Mouse (Mus musculus): Measurements from ENCODE around the gene Slc8b1.
"Not testable (repeated sequence)": the region's sequence is repeated elsewhere in the genome, so short reads cannot be mapped to it uniquely, and the experiment has no call there.

The Slc8b1 gene

GRCm38 (mm10) chr5:120495703-120496226, 15.2 kb upstream of the Slc8b1 start:
- DNase-seq (ENCODE audit: low spot score): no peak

- DNase-seq (ENCODE audit: low spot score): no peak
Measured at GRCm38 (mm10) chr5:120497071-120497470, 13.9 kb upstream of the Slc8b1 start.

GRCm38 (mm10) chr5:120499202-120499601, 11.8 kb upstream of the Slc8b1 start:
- no peak for DNase-seq (ENCODE audit: low spot score)

GRCm38 (mm10) chr5:120500609-120501008, 10.4 kb upstream of the Slc8b1 start:
- DNase-seq (ENCODE audit: low spot score): not testable (repeated sequence)

GRCm38 (mm10) chr5:120502147-120502621, 8.8 kb upstream of the Slc8b1 start:
- no peak for DNase-seq (ENCODE audit: low spot score)

GRCm38 (mm10) chr5:120502675-120503143, 8.3 kb upstream of the Slc8b1 start:
- DNase-seq (ENCODE audit: low spot score): peak; percentile 12

GRCm38 (mm10) chr5:120503144-120503795, 7.7 kb upstream of the Slc8b1 start, which contains the start of gene Plbd2:
TSS of gene Plbd2 (minus strand) at chr5:120503625.
- peak; percentile 69 for DNase-seq (ENCODE audit: low spot score)

- peak; percentile 59 for DNase-seq (ENCODE audit: low spot score)
Measured at GRCm38 (mm10) chr5:120505368-120505767, 5.6 kb upstream of the Slc8b1 start.

- no peak for DNase-seq (ENCODE audit: low spot score)
Measured at GRCm38 (mm10) chr5:120505781-120506180, 5.2 kb upstream of the Slc8b1 start.

GRCm38 (mm10) chr5:120506490-120506889, 4.5 kb upstream of the Slc8b1 start:
- DNase-seq (ENCODE audit: low spot score): no peak

- no peak for DNase-seq (ENCODE audit: low spot score)
Measured at GRCm38 (mm10) chr5:120507311-120507710, 3.7 kb upstream of the Slc8b1 start.

- DNase-seq (ENCODE audit: low spot score): no peak
Measured at GRCm38 (mm10) chr5:120511643-120512220, 764 bp downstream of the Slc8b1 start.

- no peak for DNase-seq (ENCODE audit: low spot score)
Measured at GRCm38 (mm10) chr5:120512911-120513555, 2.1 kb downstream of the Slc8b1 start.

- DNase-seq (ENCODE audit: low spot score): no peak
Measured at GRCm38 (mm10) chr5:120514031-120514677, 3.2 kb downstream of the Slc8b1 start.

GRCm38 (mm10) chr5:120514754-120515153, 3.8 kb downstream of the Slc8b1 start:
- DNase-seq (ENCODE audit: low spot score): no peak

- DNase-seq (ENCODE audit: low spot score): no peak
Measured at GRCm38 (mm10) chr5:120515451-120515850, 4.5 kb downstream of the Slc8b1 start.

GRCm38 (mm10) chr5:120516221-120516984, 5.4 kb downstream of the Slc8b1 start:
- no peak for DNase-seq (ENCODE audit: low spot score)

- no peak for DNase-seq (ENCODE audit: low spot score)
Measured at GRCm38 (mm10) chr5:120517552-120517951, 6.6 kb downstream of the Slc8b1 start.

GRCm38 (mm10) chr5:120522649-120523048, 11.7 kb downstream of the Slc8b1 start:
- DNase-seq (ENCODE audit: low spot score): peak; percentile 39

GRCm38 (mm10) chr5:120524736-120525135, 13.8 kb downstream of the Slc8b1 start:
- no peak for DNase-seq (ENCODE audit: low spot score)

- no peak for DNase-seq (ENCODE audit: low spot score)
Measured at GRCm38 (mm10) chr5:120525737-120526136, 14.8 kb downstream of the Slc8b1 start.
